Comparison of ENCODE assay signal across 9 mouse cellular contexts in the genomic region with DNA sequence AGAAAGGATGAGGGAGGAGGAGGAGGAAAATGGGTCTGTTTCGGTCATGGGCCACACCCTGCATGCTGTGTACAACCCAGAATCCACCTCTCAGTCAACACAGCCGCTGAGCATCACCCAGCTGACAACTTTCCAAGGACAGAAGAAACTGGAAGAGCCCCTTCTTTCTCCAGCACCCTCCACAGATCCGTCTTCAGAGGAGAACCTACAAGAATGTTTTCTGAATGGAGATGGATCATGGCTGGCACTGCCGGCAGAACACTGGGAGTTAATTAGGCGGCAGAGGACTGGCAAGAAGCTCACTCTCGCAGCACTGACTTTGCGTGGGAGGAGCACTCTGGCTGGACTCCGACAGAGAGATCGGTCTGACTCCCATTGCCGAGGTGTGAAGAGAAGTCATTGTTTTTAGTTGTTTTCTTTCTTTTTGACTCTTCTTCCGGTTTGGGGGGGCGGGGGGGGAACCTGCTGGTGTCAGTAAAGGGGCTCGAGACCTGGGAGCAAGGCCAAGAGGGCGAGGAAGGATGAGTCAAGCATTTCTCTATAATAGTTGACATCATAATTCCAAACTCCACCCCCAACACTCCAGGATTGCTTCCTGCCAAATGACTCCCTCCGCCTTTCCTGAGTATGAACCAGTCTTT. TPM values are rescaled to one million over a fixed set of nuclear protein-coding genes. Genes with fewer than 3 reads are reported as not detected.
DNase-seq lines count a peak whose midpoint lies in the region; ATAC-seq and TF ChIP-seq lines count a peak whose summit lies in the region.
"Had no signal": no experiment of that assay in that cellular context is flagged by ENCODE, and none has a peak within 500 bp of the region (broad histone marks: within the 10 kb centered on the region; RNA-seq: fewer than 3 reads in every experiment).

No protein-coding gene starts in this region.

- ATAC-seq in frontal cortex, adult (ENCODE audit: low TSS enrichment): peak; percentile 76
- ATAC-seq in forebrain, postnatal 0 days: no peak

- 52% methylated on average over 15 of the region's 15 CpGs for WGBS in forebrain, postnatal 0 days

- no peaks in the 10 kb centered on the region for H3K9me3 ChIP-seq in forebrain, postnatal 0 days (ENCODE audit: low read length)

- H3K27ac ChIP-seq in forebrain, postnatal 0 days (ENCODE audit: low read depth, low read length): no peak overlapping the region

- peaks cover 15% of the 10 kb centered on the region for H3K4me1 ChIP-seq in forebrain, postnatal 0 days (ENCODE audit: insufficient read depth)

- no peak for TF ChIP-seq CTCF in forebrain, postnatal 0 days (IDR thresholded peaks at IDR 0.05; ENCODE audit: low read depth)

- H3K4me2 ChIP-seq in forebrain, postnatal 0 days (ENCODE audit: low read depth): no peak overlapping the region

- H3K36me3 ChIP-seq in forebrain, postnatal 0 days (ENCODE audit: insufficient read depth): no peaks in the 10 kb centered on the region

- no peak overlapping the region for H3K4me3 ChIP-seq in forebrain, postnatal 0 days (ENCODE audit: low read depth, low read length)

- DNase-seq in frontal cortex, postnatal 14 days (ENCODE audit: low spot score in 2 of 2): no peak
- peak; percentile 61 for DNase-seq in Muller cell, postnatal 12 days (ENCODE audit: inconsistent ontology term)
- peak; percentile 28 to 52 for DNase-seq in gastrocnemius, postnatal 36 days
- DNase-seq in kidney, postnatal 14 days: peak; percentile 68
- DNase-seq in testis, postnatal 14 days (ENCODE audit: low spot score): peak; percentile 52
- DNase-seq in c-Kit-positive CD71-positive TER-119-positive erythroid progenitor cells, embryonic 14.5 days (ENCODE audit: low spot score): no peak
- DNase-seq in forebrain, postnatal 0 days: no peak

- H3K27me3 ChIP-seq in forebrain, postnatal 0 days (ENCODE audit: insufficient read depth, low read length): no peaks in the 10 kb centered on the region; the same call in 1 of the 2 replicates

- intact Hi-C loops in gastrocnemius, postnatal 36 days (cut with DNase I): loop anchor here (5.0 kb wide), 1 partner anchor 84 kb away; no protein-coding TSS in a partner anchor

- H3K9ac ChIP-seq in forebrain, postnatal 0 days: no peak overlapping the region

RNA-seq across cellular contexts. Expression of a gene that starts 2.2 kb away (rescaled TPM):
- 10 to 100 TPM; 11.5 to 14.2 TPM for total RNA-seq in gastrocnemius, postnatal 36 days (2021)
- 13.3 and 39.1 TPM in 2 replicates for total RNA-seq in forebrain, postnatal 0 days (2014; rRNA removed)
- 35.8 and 37.7 TPM in 2 replicates for polyA plus RNA-seq in forebrain, postnatal 0 days (2015; fragmentation: Nextera tagmentation; extraction: Ambion mirVana)

RNA-seq across cellular contexts. Expression of a gene that starts 28.6 kb away (rescaled TPM):
- total RNA-seq in gastrocnemius, postnatal 36 days (2021): not detected
- 1.5 TPM in 2 replicates for total RNA-seq in forebrain, postnatal 0 days (2014; rRNA removed)
- polyA plus RNA-seq in forebrain, postnatal 0 days (2015; fragmentation: Nextera tagmentation; extraction: Ambion mirVana): 1.5 and 1.7 TPM in 2 replicates
- total RNA-seq: left cerebral cortex, postnatal 25 days had no signal

Comparison
In these comparisons a context has a peak if more than half of its experiments do, and no peak if none do; other contexts are left out.
1. DNase-seq: peak in Muller cell, postnatal 12 days (single experiment), gastrocnemius, postnatal 36 days (2 of 2), kidney, postnatal 14 days (single experiment) and testis, postnatal 14 days (single experiment); none in frontal cortex, postnatal 14 days (0 of 2), c-Kit-positive CD71-positive TER-119-positive erythroid progenitor cells, embryonic 14.5 days (single experiment) and forebrain, postnatal 0 days (single experiment).